Mouse (Mus musculus): ENCODE results near the gene Zfp101. TPM values are rescaled to one million over a fixed set of nuclear protein-coding genes. Genes with fewer than 3 reads are reported as not detected.

Gene Zfp101
- polyA plus RNA-seq, 1 experiment from 2014 or later, result 19.0 TPM

DNA sequence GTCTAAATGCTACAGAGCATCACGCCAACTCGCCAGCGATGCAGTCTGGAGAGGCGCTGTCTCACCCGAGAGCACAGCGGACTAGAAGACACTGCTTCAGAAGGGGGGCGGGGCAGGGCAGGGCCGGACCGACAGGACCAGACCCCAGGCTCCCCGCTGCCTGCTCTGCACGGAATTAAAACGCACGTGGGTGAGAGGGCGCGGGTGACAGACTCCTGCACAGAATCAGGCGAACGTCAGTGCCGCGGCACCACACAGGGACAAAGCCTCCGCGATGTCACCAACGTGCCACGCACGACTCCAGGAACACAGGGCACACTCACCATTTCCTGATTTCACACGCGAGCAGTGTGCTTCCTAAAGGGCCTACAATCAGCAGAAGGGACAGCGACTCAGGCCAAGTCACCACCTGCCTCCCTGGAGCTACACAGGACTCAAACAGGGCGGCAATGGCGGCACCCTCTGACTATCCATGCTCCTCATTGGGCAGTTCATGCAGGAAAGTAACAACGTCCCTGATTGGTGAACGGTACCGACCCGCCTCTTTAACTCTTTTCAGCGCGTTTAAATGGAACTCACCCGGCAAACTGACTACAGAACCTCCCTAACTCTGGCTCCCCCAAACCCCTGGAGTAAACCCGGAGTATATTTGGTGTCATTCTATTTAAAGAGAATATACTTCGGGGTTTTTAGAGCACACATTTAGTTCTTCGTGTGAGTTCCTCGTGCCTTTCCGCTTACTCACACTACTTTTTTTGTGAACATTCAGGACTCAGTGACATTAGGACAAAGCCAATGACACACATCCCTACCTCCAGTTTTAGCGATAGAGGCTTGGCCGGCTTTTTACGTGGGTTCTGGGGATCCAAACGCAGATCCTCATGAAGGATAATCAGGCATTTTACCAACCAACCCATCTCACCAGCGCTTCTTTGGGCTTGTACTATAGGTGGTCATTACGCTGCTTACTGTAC lies 35.7 kb downstream of the Zfp101 start, which contains the start of gene Zfp81:
Zfp81 (minus strand) TSS at position 468 of the 974 bp plus-strand sequence.
- ATAC-seq (ENCODE audit: insufficient number of reproducible peaks, insufficient read depth, low FRiP score, low read depth), result peak; percentile 100
- peak within 1 kb of the TSS; percentile 92 for H3K4me3 ChIP-seq (ENCODE audit: low read depth, low read length)
- 4% methylated on average over 47 of the region's 47 CpGs for WGBS
- H3K27me3 ChIP-seq (ENCODE audit: control insufficient read depth, insufficient read depth, low read length), result no peaks in the 10 kb centered on the region
- peak within 1 kb of the TSS; percentile 83 for H3K27ac ChIP-seq (ENCODE audit: low read length)
- peak within 1 kb of the TSS; percentile 53 for H3K4me2 ChIP-seq (replicated peaks; ENCODE audit: low read depth, low read length)
- H3K4me1 ChIP-seq (ENCODE audit: control insufficient read depth, insufficient read depth, low read length), result peaks cover 4% of the 10 kb centered on the region; the same call in 1 of the 2 replicates
- H3K9me3 ChIP-seq (ENCODE audit: control insufficient read depth, low read depth, low read length), result no peaks in the 10 kb centered on the region
- H3K9ac ChIP-seq (replicated peaks; ENCODE audit: low read depth, low read length), result peak within 1 kb of the TSS; percentile 64
- H3K36me3 ChIP-seq (ENCODE audit: control insufficient read depth, insufficient read depth, low read length), result no peaks in the 10 kb centered on the region

DNA sequence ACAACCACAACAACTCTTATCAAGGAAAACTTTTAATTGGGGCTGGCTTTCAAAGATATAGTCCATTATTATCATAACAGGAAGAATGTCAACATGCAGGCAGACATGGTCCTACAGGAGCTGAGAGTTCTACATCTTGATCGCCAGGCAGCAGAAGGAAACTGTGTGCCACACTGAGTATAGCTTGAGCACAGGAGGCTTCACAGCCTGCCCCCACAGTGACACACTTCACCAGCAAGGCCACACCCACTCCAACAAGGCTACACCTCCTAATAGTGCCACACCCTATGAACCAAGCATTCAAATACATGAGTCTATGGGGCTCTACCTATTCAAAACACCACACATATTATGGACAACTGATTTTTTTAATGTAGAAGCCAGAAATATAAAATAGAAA lies 41.5 kb downstream of the Zfp101 start:
- no peak overlapping the region for H3K4me3 ChIP-seq (ENCODE audit: low read depth, low read length)
- no peak for ATAC-seq (ENCODE audit: insufficient number of reproducible peaks, insufficient read depth, low FRiP score, low read depth)
- no peak overlapping the region for H3K27ac ChIP-seq (ENCODE audit: low read length)
- H3K9ac ChIP-seq (replicated peaks; ENCODE audit: low read depth, low read length), result no peak overlapping the region
- no peaks in the 10 kb centered on the region for H3K36me3 ChIP-seq (ENCODE audit: control insufficient read depth, insufficient read depth, low read length)
- H3K9me3 ChIP-seq (ENCODE audit: control insufficient read depth, low read depth, low read length), result no peaks in the 10 kb centered on the region; the same call in 1 of the 2 replicates
- no peaks in the 10 kb centered on the region for H3K27me3 ChIP-seq (ENCODE audit: control insufficient read depth, insufficient read depth, low read length)
- WGBS, result 100% methylated on average over 1 of the region's 1 CpGs
- H3K4me1 ChIP-seq (ENCODE audit: control insufficient read depth, insufficient read depth, low read length), result peaks cover 4% of the 10 kb centered on the region; the same call in 1 of the 2 replicates
- no peak overlapping the region for H3K4me2 ChIP-seq (replicated peaks; ENCODE audit: low read depth, low read length)

Other genes starting within 250 kb of the Zfp101 start
- gene Olfr55, start 226.2 kb downstream of the Zfp101 start, polyA plus RNA-seq (2014; fragmentation: Nextera tagmentation; extraction: Ambion mirVana), result not detected in 2 replicates
- not detected in 2 replicates for gene Olfr239, start 203.3 kb downstream of the Zfp101 start, polyA plus RNA-seq (2014; fragmentation: Nextera tagmentation; extraction: Ambion mirVana)
- not detected in 2 replicates for gene Olfr1564, start 173.0 kb downstream of the Zfp101 start, polyA plus RNA-seq (2014; fragmentation: Nextera tagmentation; extraction: Ambion mirVana)
- gene Zfp955a, start 139.5 kb downstream of the Zfp101 start, polyA plus RNA-seq (2014; fragmentation: Nextera tagmentation; extraction: Ambion mirVana), result 19.4 and 20.9 TPM in 2 replicates
- 0.04 TPM in 1 of 2 replicates, not detected in the other for gene Olfr63, start 130.0 kb downstream of the Zfp101 start, polyA plus RNA-seq (2014; fragmentation: Nextera tagmentation; extraction: Ambion mirVana)
- gene Zfp955b, start 105.1 kb downstream of the Zfp101 start, polyA plus RNA-seq (2014; fragmentation: Nextera tagmentation; extraction: Ambion mirVana), result 9.7 and 11.0 TPM in 2 replicates
- 12.9 and 13.4 TPM in 2 replicates for gene Zfp81, start 35.8 kb downstream of the Zfp101 start, polyA plus RNA-seq (2014; fragmentation: Nextera tagmentation; extraction: Ambion mirVana)
- not detected in 2 replicates for gene Actl9, start 38.3 kb upstream of the Zfp101 start, polyA plus RNA-seq (2014; fragmentation: Nextera tagmentation; extraction: Ambion mirVana)
- gene Adamts10, start 129.6 kb upstream of the Zfp101 start, polyA plus RNA-seq (2014; fragmentation: Nextera tagmentation; extraction: Ambion mirVana), result 64.6 and 64.7 TPM in 2 replicates
- gene Myo1f, start 161.1 kb upstream of the Zfp101 start, polyA plus RNA-seq (2014; fragmentation: Nextera tagmentation; extraction: Ambion mirVana), result 3.2 and 3.5 TPM in 2 replicates
- gene Zfp414, start 234.4 kb upstream of the Zfp101 start, polyA plus RNA-seq (2014; fragmentation: Nextera tagmentation; extraction: Ambion mirVana), result 85.5 and 98.8 TPM in 2 replicates
- gene Pram1, start 243.4 kb upstream of the Zfp101 start, polyA plus RNA-seq (2014; fragmentation: Nextera tagmentation; extraction: Ambion mirVana), result 0.59 and 0.62 TPM in 2 replicates

Measured in stomach, embryonic 14.5 days (tissue).